In the genomic region with DNA sequence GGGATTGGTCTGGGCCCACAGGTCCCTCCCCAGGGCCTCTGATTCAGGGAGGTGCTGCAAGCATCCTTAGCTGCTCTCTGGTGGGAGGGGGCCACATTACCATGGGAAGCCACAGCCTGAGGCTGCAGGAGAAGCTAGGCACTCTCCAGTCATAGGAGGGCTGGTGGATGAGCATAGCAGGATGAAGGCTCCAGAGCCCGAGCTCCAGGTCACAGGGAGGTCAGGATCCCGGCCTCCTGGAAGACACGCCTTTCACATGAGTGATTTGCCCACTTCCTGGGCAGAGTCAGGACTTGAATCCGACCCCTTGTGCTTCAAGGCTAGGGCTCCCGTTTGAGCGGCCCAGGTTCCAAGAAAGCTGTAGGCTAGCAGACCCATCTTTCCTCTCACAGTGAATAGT, we compare ENCODE assay signal across 13 mouse cellular contexts. TPM values are rescaled to one million over a fixed set of nuclear protein-coding genes. Genes with fewer than 3 reads are reported as not detected.
DNase-seq lines count a peak whose midpoint lies in the region; ATAC-seq and TF ChIP-seq lines count a peak whose summit lies in the region.
"Had no signal": no experiment of that assay in that cellular context is flagged by ENCODE, and none has a peak within 500 bp of the region (broad histone marks: within the 10 kb centered on the region; RNA-seq: fewer than 3 reads in every experiment).

No protein-coding gene starts in this region.

- no peak overlapping the region for H3K4me3 ChIP-seq in heart, embryonic 10.5 days
- no peak overlapping the region for H3K4me3 ChIP-seq in liver, embryonic 11.5 days (ENCODE audit: low read depth, low read length)
- H3K4me3 ChIP-seq in liver, postnatal 0 days (ENCODE audit: low read depth, low read length) = no peak overlapping the region
- H3K4me3 ChIP-seq in limb, embryonic 13.5 days = no peak overlapping the region
- H3K4me3 ChIP-seq: forebrain, embryonic 15.5 days had no signal

- no peak for TF ChIP-seq CTCF in liver, postnatal 0 days (IDR thresholded peaks at IDR 0.05; ENCODE audit: low read depth)

- WGBS in heart, embryonic 10.5 days = 45% methylated on average over 6 of the region's 6 CpGs
- WGBS in liver, embryonic 11.5 days = 47% methylated on average over 6 of the region's 6 CpGs
- WGBS in liver, postnatal 0 days (ENCODE audit: insufficient replicate concordance) = 60% methylated on average over 6 of the region's 6 CpGs
- 21% methylated on average over 6 of the region's 6 CpGs for WGBS in limb, embryonic 13.5 days

- no peaks in the 10 kb centered on the region for H3K9me3 ChIP-seq in heart, embryonic 10.5 days
- no peaks in the 10 kb centered on the region for H3K9me3 ChIP-seq in liver, embryonic 11.5 days (ENCODE audit: control insufficient read depth, low read length)
- H3K9me3 ChIP-seq in liver, postnatal 0 days (ENCODE audit: low read length) = no peaks in the 10 kb centered on the region
- no peaks in the 10 kb centered on the region for H3K9me3 ChIP-seq in limb, embryonic 13.5 days
- H3K9me3 ChIP-seq: forebrain, embryonic 15.5 days had no signal

- intact Hi-C loops in heart, postnatal 10 days (cut with DNase I) = no loop called here

- H3K9ac ChIP-seq in liver, embryonic 11.5 days (ENCODE audit: low read depth, low read length) = 0 out of 2 replicates have a peak overlapping the region, but pooled peaks have one; percentile 14
- no peak overlapping the region for H3K9ac ChIP-seq in liver, postnatal 0 days (replicated peaks)
- peak overlapping the region; percentile 26; the same call in 1 of the 2 replicates for H3K9ac ChIP-seq in limb, embryonic 13.5 days
- H3K9ac ChIP-seq: forebrain, embryonic 15.5 days had no signal

- H3K36me3 ChIP-seq in heart, embryonic 10.5 days = peaks cover 9% of the 10 kb centered on the region
- H3K36me3 ChIP-seq in liver, embryonic 11.5 days (ENCODE audit: control insufficient read depth, insufficient read depth, low read length) = peaks cover 1% of the 10 kb centered on the region; the same call in 1 of the 2 replicates
- H3K36me3 ChIP-seq in liver, postnatal 0 days (replicated peaks; ENCODE audit: insufficient read depth, low read length) = no peaks in the 10 kb centered on the region
- H3K36me3 ChIP-seq in limb, embryonic 13.5 days = peaks cover 2% of the 10 kb centered on the region
- H3K36me3 ChIP-seq: forebrain, embryonic 15.5 days had no signal

- no peak for TF ChIP-seq EP300 in liver, postnatal 0 days (IDR thresholded peaks at IDR 0.05; ENCODE audit: low read depth)

- DNase-seq in heart, embryonic 10.5 days (ENCODE audit: low spot score) = no peak
- no peak for DNase-seq in heart, postnatal 10 days
- DNase-seq in liver, embryonic 11.5 days (ENCODE audit: low spot score) = no peak
- no peak for DNase-seq in liver, postnatal 0 days
- peak; percentile 76 for DNase-seq in ES-CJ7 (ENCODE audit: low read depth, low spot score)
- no peak for DNase-seq in layer of hippocampus, postnatal 10 days (ENCODE audit: low spot score in 2 of 2)
- DNase-seq in frontal cortex, postnatal 14 days (ENCODE audit: low spot score in 2 of 2) = no peak
- DNase-seq: kidney, postnatal 36 days; right cerebral cortex, postnatal 4 days; thymus, adult 18-20 months had no signal

- peak overlapping the region; percentile 89 for H3K27ac ChIP-seq in heart, embryonic 10.5 days
- peak overlapping the region; percentile 45; the same call in 1 of the 2 replicates for H3K27ac ChIP-seq in liver, embryonic 11.5 days (ENCODE audit: low read depth, low read length)
- H3K27ac ChIP-seq in liver, postnatal 0 days (ENCODE audit: low read depth) = no peak overlapping the region
- H3K27ac ChIP-seq in limb, embryonic 13.5 days = no peak overlapping the region; the same call in 1 of the 2 replicates
- H3K27ac ChIP-seq: forebrain, embryonic 15.5 days; macrophage had no signal

- peaks cover 68% of the 10 kb centered on the region for H3K4me1 ChIP-seq in heart, embryonic 10.5 days
- H3K4me1 ChIP-seq in liver, embryonic 11.5 days (replicated peaks; ENCODE audit: control insufficient read depth, insufficient read depth, low read length) = peaks cover 53% of the 10 kb centered on the region
- peaks cover 43% of the 10 kb centered on the region for H3K4me1 ChIP-seq in liver, postnatal 0 days (ENCODE audit: insufficient read depth)
- H3K4me1 ChIP-seq in limb, embryonic 13.5 days = peaks cover 55% of the 10 kb centered on the region

- H3K27me3 ChIP-seq in heart, embryonic 10.5 days (ENCODE audit: insufficient read depth, poor library complexity, severe bottlenecking) = no peaks in the 10 kb centered on the region
- no peaks in the 10 kb centered on the region for H3K27me3 ChIP-seq in liver, embryonic 11.5 days (replicated peaks; ENCODE audit: control insufficient read depth, insufficient read depth, low read length)
- H3K27me3 ChIP-seq in liver, postnatal 0 days (ENCODE audit: insufficient read depth, low read length) = no peaks in the 10 kb centered on the region
- H3K27me3 ChIP-seq in limb, embryonic 13.5 days = no peaks in the 10 kb centered on the region

- H3K4me2 ChIP-seq in liver, embryonic 11.5 days = 0 out of 2 replicates have a peak overlapping the region, but pooled peaks have one; percentile 17
- no peak overlapping the region for H3K4me2 ChIP-seq in liver, postnatal 0 days (ENCODE audit: low read depth, low read length)
- no peak overlapping the region for H3K4me2 ChIP-seq in limb, embryonic 13.5 days (replicated peaks)
- H3K4me2 ChIP-seq: forebrain, embryonic 15.5 days had no signal

- no peak for ATAC-seq in liver, embryonic 11.5 days (replicated peaks; ENCODE audit: low FRiP score)
- ATAC-seq in liver, postnatal 0 days = no peak
- ATAC-seq in limb, embryonic 13.5 days (ENCODE audit: low FRiP score, low read depth) = no peak
- ATAC-seq: forebrain, embryonic 15.5 days had no signal

RNA-seq across cellular contexts. Expression of a gene that starts 3.1 kb away (rescaled TPM):
- polyA plus RNA-seq in heart, embryonic 10.5 days (2016; fragmentation: Nextera tagmentation; extraction: Ambion mirVana) = 169 and 191 TPM in 2 replicates
- 100 to 1,000 TPM; 168 to 180 TPM for total RNA-seq in heart, postnatal 10 days (2021)
- 189 and 221 TPM in 2 replicates for polyA plus RNA-seq in liver, embryonic 11.5 days (2014; fragmentation: Nextera tagmentation; extraction: Ambion mirVana)
- polyA plus RNA-seq in liver, postnatal 0 days (2015; fragmentation: Nextera tagmentation; extraction: Ambion mirVana) = 48.3 and 57.2 TPM in 2 replicates
- 151 and 168 TPM in 2 replicates for polyA plus RNA-seq in limb, embryonic 13.5 days (2015; fragmentation: Nextera tagmentation; extraction: Ambion mirVana)
- total RNA-seq in layer of hippocampus, postnatal 10 days (2021) = 100 to 1,000 TPM; 126 to 139 TPM

RNA-seq across cellular contexts. Expression of a gene that starts 4.6 kb away (rescaled TPM):
- polyA plus RNA-seq in heart, embryonic 10.5 days (2016; fragmentation: Nextera tagmentation; extraction: Ambion mirVana) = 26.1 and 31.9 TPM in 2 replicates
- 10 to 100 TPM; 18.1 to 19.3 TPM for total RNA-seq in heart, postnatal 10 days (2021)
- 20.6 and 23.4 TPM in 2 replicates for polyA plus RNA-seq in liver, embryonic 11.5 days (2014; fragmentation: Nextera tagmentation; extraction: Ambion mirVana)
- 3.5 and 3.6 TPM in 2 replicates for polyA plus RNA-seq in liver, postnatal 0 days (2015; fragmentation: Nextera tagmentation; extraction: Ambion mirVana)
- 36.8 and 40.0 TPM in 2 replicates for polyA plus RNA-seq in limb, embryonic 13.5 days (2015; fragmentation: Nextera tagmentation; extraction: Ambion mirVana)
- total RNA-seq in layer of hippocampus, postnatal 10 days (2021) = 10 to 100 TPM; 16.4 to 18.4 TPM

RNA-seq across cellular contexts. Expression of a gene that starts 8.7 kb away (rescaled TPM):
- 110 and 131 TPM in 2 replicates for polyA plus RNA-seq in heart, embryonic 10.5 days (2016; fragmentation: Nextera tagmentation; extraction: Ambion mirVana)
- total RNA-seq in heart, postnatal 10 days (2021) = 10 to 100 TPM; 14.7 to 19.0 TPM
- polyA plus RNA-seq in liver, embryonic 11.5 days (2014; fragmentation: Nextera tagmentation; extraction: Ambion mirVana) = 111 and 124 TPM in 2 replicates
- polyA plus RNA-seq in liver, postnatal 0 days (2015; fragmentation: Nextera tagmentation; extraction: Ambion mirVana) = 78.5 and 79.0 TPM in 2 replicates
- polyA plus RNA-seq in limb, embryonic 13.5 days (2015; fragmentation: Nextera tagmentation; extraction: Ambion mirVana) = 84.5 and 89.3 TPM in 2 replicates
- 10 to 100 TPM; 77.0 to 98.0 TPM for total RNA-seq in layer of hippocampus, postnatal 10 days (2021)

RNA-seq across cellular contexts. Expression of a gene that starts 15.8 kb away (rescaled TPM):
- polyA plus RNA-seq in heart, embryonic 10.5 days (2016; fragmentation: Nextera tagmentation; extraction: Ambion mirVana) = 53.0 and 94.1 TPM in 2 replicates
- total RNA-seq in heart, postnatal 10 days (2021) = 100 to 1,000 TPM; 284 to 285 TPM
- 24.3 and 28.8 TPM in 2 replicates for polyA plus RNA-seq in liver, embryonic 11.5 days (2014; fragmentation: Nextera tagmentation; extraction: Ambion mirVana)
- polyA plus RNA-seq in liver, postnatal 0 days (2015; fragmentation: Nextera tagmentation; extraction: Ambion mirVana) = 11.9 and 13.7 TPM in 2 replicates
- polyA plus RNA-seq in limb, embryonic 13.5 days (2015; fragmentation: Nextera tagmentation; extraction: Ambion mirVana) = 53.6 and 59.6 TPM in 2 replicates
- 10 to 100 TPM; 79.5 to 82.1 TPM for total RNA-seq in layer of hippocampus, postnatal 10 days (2021)

RNA-seq across cellular contexts. Expression of a gene that starts 20.7 kb away (rescaled TPM):
- polyA plus RNA-seq in heart, embryonic 10.5 days (2016; fragmentation: Nextera tagmentation; extraction: Ambion mirVana) = 24.6 and 29.5 TPM in 2 replicates
- 10 to 100 TPM; 59.4 to 62.4 TPM for total RNA-seq in heart, postnatal 10 days (2021)
- 14.0 and 14.7 TPM in 2 replicates for polyA plus RNA-seq in liver, embryonic 11.5 days (2014; fragmentation: Nextera tagmentation; extraction: Ambion mirVana)
- polyA plus RNA-seq in liver, postnatal 0 days (2015; fragmentation: Nextera tagmentation; extraction: Ambion mirVana) = 10.9 and 11.2 TPM in 2 replicates
- 22.2 and 25.9 TPM in 2 replicates for polyA plus RNA-seq in limb, embryonic 13.5 days (2015; fragmentation: Nextera tagmentation; extraction: Ambion mirVana)
- total RNA-seq in layer of hippocampus, postnatal 10 days (2021) = 10 to 100 TPM; 18.1 to 21.5 TPM

Comparison
In these comparisons a context has a peak if more than half of its experiments do, and no peak if none do; other contexts are left out.
1. H3K27ac ChIP-seq: peak in heart, embryonic 10.5 days (single experiment) and liver, embryonic 11.5 days (single experiment); none in liver, postnatal 0 days (single experiment) and limb, embryonic 13.5 days (single experiment).